Mouse (Mus musculus) CD4-positive, CD25-positive, alpha-beta regulatory T cell, adult 2 months (primary cell): ENCODE measurements around the gene Islr.

ENCODE experiments used
- DNase-seq: peaks from one replicate; pipeline ENCODE4 v3.0.0-alpha.2; 2012; ENCODE audit warnings: low read depth, low spot score

The Islr gene

DNA sequence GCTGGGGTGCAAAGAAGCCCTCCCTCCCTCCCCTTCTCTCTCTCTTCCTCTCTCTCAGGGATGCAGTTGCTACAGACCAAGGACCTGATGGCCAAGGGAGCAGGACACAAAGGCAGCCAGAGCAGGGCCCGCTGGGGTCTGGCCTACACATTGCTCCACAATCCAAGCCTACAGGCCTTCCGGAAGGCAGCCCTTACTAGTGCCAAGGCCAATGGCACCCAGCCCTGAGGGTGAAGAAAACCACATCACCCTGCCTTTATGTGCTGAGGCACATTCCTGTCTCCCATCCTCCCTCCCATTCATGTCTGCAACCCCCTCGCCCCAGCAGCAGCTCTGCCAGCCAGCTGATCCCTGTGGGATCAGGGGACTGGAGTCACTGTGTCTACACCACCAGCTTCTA, 51.0 kb downstream of the Islr start:
- no peak for DNase-seq

DNA sequence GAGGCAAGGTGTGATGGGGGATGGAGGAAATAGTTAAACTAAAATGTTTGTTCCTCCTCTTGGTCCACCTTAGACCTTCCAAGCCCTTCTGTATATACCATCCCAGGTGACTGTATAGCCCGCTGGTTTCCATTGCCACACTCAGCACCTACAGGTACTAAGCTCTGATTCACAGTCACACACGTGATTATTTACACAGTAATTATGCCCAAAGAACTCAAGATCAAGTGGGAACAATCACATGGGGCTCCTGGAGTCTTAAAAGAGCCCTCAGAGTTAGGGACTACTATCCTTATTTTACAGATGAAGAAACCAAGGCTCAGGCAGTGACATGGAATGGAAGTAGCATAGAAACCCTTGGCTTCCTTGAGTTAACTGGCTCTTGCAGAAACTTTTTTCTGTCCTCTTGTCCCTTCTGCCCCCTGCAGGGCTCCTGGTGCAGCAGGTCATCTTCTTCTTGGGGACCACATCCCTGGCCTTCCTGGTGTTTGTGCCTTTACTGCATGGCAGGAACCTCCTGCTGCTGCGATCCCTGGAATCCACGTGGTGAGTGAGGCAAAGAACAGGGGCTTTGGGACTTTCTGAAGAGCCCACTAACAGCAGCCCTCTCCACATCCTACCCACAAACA, 53.3 kb downstream of the Islr start:
- DNase-seq, result peak; percentile 58

- no peak for DNase-seq
Observed at GRCm38 (mm10) chr9:58148806-58149205, 55.3 kb downstream of the Islr start.

DNA sequence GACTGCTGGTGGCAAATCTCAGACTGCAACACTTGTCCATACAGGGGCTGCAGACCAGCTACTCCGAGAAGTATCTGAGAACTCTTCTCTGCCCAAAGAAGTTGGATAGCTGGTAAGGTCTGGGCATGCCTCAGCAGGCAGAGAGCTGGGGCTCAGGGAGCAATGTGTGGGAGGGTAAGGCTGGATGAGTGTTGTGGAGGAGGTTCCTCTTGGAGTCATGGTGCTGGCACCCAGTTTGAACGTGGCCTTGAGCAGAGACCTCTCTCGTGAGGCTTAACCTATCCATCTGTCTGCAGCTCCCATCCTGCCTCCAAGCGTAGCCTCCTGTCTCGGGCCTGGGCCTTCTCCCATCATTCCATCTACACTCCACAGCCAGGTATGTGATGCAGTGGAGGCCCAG, 58.7 kb downstream of the Islr start:
- DNase-seq, result no peak

- DNase-seq, result no peak
Observed at GRCm38 (mm10) chr9:58144664-58145063, 59.4 kb downstream of the Islr start.

- no peak for DNase-seq
Observed at GRCm38 (mm10) chr9:58143419-58143818, 60.7 kb downstream of the Islr start.

DNA sequence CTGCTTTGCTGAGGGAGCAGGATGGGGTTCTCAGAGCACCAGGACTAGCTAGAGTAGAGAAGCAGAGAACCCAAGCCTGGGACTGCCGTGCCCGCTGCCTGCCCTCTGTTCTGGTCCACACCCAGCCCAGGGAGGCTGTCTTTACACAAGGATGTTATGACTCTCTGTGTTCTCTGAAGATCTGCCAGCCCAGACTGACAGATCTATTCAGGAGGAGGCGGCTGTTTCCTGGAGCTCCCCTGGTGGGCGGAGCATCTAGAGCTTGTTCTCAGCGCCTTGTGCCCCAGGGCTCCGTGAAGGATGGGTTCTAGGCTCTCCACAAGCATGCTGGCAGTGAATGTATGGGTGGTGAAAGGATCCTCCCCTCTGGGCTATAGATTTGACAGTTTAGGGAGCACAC, 64.2 kb downstream of the Islr start:
- peak; percentile 84 for DNase-seq

DNA sequence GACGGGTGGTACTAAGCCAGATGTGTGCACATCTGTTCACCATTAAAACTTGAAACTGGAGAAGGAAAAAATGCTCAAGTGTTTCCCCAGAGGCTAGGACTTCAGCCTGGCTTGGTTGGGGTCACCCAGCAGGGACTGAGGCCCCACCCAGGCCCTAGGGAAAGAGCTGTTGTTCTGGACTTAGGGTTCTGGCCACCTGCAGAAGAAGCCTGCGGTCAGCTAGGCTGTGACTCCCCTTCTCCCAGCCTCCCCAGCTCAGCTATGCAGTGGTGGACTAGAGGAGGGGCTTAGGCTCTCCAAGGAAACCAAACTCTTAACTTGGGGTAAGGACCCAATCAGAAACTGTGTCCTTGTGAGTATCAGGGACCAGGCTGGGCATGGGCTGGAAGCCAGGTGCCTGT, 68.2 kb downstream of the Islr start:
- DNase-seq, result no peak

GRCm38 (mm10) chr9:58134906-58135305, 69.2 kb downstream of the Islr start:
- DNase-seq, result peak; percentile 7

DNA sequence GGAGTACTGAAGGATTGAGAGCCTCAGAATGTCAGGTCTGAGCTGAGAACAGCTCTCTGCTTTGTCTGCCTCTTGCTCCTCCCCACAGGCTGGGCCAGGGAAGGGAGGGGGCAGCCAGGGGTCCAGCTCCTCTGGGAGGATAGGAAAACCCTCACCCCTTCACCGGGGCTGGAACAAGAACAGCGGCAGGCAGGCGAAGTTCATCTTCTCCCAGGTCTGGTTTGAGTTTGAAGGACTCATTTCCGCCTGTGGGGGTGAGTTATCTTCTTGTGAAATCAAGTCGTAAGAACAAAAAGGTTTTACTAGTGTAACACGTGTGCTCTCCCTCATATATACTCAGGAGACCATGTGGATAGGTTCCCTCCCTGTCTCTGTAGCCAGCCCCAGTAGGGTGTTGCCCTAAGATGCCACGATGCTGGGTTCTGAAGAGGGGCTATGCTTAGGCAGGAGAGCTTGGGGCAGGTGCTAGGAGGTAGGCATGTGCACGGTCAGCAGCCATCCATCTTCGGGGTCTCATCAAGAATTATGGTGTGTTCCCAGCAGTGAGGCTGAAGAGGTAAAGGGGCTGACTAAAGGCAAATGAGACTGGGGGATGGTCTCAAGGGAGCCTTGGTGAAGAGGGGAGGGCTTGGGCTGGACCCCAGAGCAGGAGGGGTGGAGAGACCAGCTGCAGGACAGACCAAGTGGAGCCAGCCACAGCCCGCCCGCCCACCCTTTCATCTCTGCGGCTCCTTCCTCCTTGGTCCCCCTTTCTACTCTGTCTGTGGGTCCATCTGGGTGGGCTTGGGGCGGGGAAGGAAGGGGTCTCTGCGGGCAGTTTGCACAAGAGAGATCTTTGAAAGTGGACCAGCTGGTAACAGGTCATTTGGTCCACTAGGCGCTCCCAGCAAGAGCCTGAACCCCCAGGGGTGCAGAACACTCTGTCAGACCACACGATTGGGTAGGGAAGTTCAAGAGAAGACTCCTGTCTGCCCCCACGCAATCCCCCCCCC, 69.9 kb downstream of the Islr start:
- DNase-seq, result peak; percentile 66

- DNase-seq, result peak; percentile 48
Observed at GRCm38 (mm10) chr9:58131735-58132134, 72.4 kb downstream of the Islr start.

GRCm38 (mm10) chr9:58130909-58131308, 73.2 kb downstream of the Islr start:
- DNase-seq, result no peak

DNA sequence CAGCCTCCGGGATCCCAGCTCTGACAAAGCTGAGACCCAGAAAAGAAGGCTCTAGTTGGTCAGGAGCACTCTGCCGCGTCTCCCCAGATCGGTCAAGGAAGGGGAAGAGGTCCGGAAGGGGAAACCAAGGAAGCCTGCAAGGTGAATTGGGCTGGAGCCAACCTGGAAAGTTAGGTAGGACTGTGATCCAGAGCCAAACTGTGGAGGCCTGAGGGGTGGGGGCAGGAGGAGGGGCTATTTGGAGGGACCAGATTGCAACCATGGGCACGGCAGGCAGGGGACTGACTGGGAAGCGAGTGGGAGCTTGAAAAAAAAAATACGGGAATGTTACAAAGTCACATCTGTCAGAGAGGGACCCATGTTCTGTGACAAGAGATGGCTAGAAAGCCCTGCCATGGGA, 74.6 kb downstream of the Islr start:
- DNase-seq, result no peak

- no peak for DNase-seq
Observed at GRCm38 (mm10) chr9:58128926-58129413, 75.1 kb downstream of the Islr start.

DNA sequence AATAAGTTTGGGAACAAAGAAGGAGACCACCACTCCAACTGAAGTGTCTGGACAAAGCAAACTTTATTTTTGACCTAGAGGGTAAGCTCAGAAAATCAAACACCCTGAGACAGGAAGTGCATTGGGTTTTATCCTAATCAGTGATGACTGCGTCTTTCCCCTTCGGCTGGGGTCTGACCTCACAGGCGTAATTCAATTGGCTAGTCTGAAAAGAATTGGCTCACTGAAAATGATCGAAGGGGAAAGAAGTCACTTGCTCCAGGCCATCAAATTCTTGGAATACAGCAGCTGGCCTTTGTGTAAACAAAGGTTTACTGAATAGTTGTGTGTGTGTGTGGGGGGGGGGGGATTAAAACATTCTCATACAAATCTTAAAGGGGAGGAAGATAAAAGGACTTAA, 78.3 kb downstream of the Islr start:
- no peak for DNase-seq

DNA sequence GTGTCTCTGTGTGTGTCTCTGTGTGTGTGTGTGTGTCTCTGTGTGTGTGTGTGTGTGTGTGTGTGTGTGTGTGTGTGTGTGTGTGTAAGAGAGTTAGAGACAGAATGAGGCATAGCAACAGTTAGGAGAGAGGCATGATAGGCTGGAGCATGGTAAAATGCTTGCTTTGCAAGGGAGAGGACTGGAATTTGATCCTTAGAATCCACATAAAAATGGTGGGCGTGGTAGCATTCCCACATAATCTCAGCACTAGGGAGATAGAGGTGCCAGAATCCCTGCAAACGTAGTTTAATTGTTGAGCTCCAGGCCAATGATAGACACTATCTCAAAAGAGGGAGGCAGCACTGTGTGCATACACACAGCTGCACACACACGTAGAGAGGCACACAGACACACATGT, 79.0 kb downstream of the Islr start:
- no peak for DNase-seq

- no peak for DNase-seq
Observed at GRCm38 (mm10) chr9:58118671-58119070, 85.4 kb downstream of the Islr start, which contains the start of gene Ccdc33. Gene Ccdc33 (minus strand): TSS chr9:58118823.

GRCm38 (mm10) chr9:58116024-58116651, 88.0 kb downstream of the Islr start:
- DNase-seq, result peak; percentile 24

DNA sequence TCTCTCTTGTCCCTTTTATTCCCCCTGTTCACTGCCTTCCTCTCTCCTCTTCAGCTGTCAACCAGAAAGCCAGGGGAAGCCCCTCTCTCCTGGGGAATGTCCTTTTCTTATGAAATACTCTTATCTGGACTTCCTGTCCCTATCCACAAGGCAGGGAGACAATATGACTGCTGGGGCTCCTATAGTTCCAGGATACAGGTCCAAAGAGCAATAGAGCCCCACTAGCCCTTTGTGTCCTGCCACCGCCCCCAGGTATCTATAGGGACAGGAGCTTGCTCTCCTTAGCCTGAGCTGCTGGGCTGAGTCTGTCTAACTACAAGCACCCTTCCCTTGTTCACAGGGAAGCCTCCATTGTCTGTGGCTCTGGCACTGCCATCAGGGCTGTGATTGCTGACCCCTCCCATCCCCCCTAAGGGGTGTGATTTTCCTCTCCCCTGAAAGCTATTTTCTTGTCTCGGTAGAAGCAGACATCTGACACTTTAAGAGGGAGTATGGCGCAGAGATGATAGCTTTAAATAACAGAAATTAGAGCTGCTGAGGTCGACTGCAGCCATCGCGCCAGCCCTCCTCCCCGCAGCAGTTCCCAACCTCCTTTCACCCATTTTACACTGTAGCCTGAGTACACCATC, 88.7 kb downstream of the Islr start:
- DNase-seq, result no peak

- DNase-seq, result no peak
Observed at GRCm38 (mm10) chr9:58114019-58114418, 90.1 kb downstream of the Islr start.

DNA sequence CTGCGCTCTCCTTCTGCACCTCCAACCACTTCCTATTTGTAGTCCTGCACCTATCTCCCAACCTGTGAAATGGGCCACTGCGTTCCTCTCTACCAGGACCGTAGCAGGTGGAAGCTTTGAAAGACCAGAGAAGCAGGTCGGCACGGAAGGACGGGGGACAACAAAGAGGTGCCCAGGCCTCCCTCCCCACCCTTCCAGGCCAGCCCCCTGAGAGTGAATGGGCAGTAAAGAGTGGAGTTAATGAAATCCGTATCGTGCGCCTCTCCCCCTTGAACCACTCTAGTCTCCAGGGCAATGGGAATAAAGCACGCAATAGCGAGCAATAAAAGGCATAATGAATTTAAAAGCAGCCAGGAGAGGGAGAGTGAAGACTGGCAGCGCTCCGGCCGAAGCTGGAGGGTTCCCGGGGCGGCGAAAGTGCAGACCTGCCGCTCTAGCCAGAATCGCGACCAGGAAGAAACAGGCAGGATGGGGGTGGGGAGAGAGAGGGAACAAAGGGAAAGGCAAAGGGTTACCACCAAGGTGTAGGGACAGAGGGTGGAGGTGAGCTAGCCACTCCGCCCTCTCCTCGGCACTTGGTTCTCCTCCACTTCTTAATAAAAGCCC, 90.7 kb downstream of the Islr start:
- peak; percentile 25 for DNase-seq
